Mouse (Mus musculus) hindbrain, embryonic 16.5 days (tissue): ENCODE results near the gene Gad2. TPM values are rescaled to one million over a fixed set of nuclear protein-coding genes. Genes with fewer than 3 reads are reported as not detected.
A peak's percentile ranks its signal among the peaks of the same experiment; 100 is the strongest.

Experiments used
- ATAC-seq: fragments of 200-750 bp; cut with Nextera tagmentation; 2 replicates; pipeline ENCODE4 v1.8.0; 2017; ENCODE audit warnings: moderate TSS enrichment, moderate library complexity
- H3K27ac ChIP-seq: fragments of 300-500 bp; sonication (generic); 2 replicates; pipeline ENCODE4 v1.5.1; 2014; ENCODE audit warnings: low read depth, mild to moderate bottlenecking, control low read depth, low read length, moderate library complexity
- H3K27me3 ChIP-seq: fragments of 300-500 bp; sonication (generic); replicated peaks from 2 replicates; pipeline ENCODE4 v1.6.1; 2014; ENCODE audit warnings: low read length; ENCODE audit not compliant: control insufficient read depth, insufficient read depth
- H3K36me3 ChIP-seq: fragments of 300-500 bp; sonication (generic); 2 replicates; pipeline ENCODE4 v1.6.1; 2014; ENCODE audit warnings: mild to moderate bottlenecking, low read length, moderate library complexity, mixed read lengths; ENCODE audit not compliant: control insufficient read depth, insufficient read depth
- H3K4me1 ChIP-seq: fragments of 300-500 bp; sonication (generic); 2 replicates; pipeline ENCODE4 v1.6.1; 2014; ENCODE audit warnings: low read depth, low read length; ENCODE audit not compliant: control insufficient read depth, insufficient read depth
- H3K4me2 ChIP-seq: fragments of 300-500 bp; sonication (generic); 2 replicates; pipeline ENCODE4 v1.6.1; 2014; ENCODE audit warnings: mild to moderate bottlenecking, low read length, control low read depth, moderate library complexity
- H3K4me3 ChIP-seq: fragments of 300-500 bp; sonication (generic); 2 replicates; pipeline ENCODE4 v1.5.1; 2014; ENCODE audit warnings: mild to moderate bottlenecking, low read length, control low read depth, moderate library complexity
- H3K9ac ChIP-seq: fragments of 300-500 bp; sonication (generic); 2 replicates; pipeline ENCODE4 v1.6.1; 2014; ENCODE audit warnings: low read depth, mild to moderate bottlenecking, control low read depth, low read length, moderate library complexity
- H3K9me3 ChIP-seq: fragments of 300-500 bp; sonication (generic); 2 replicates; pipeline ENCODE4 v1.6.1; 2014; ENCODE audit warnings: mild to moderate bottlenecking, low read length, moderate library complexity; ENCODE audit not compliant: control insufficient read depth
- WGBS: fragments of 180-500 bp; shearing (Covaris S2); extraction: QIAGEN DNeasy Blood & Tissue Kit; methylation state at CpG from one replicate; pipeline ENCODE4 v1.1.7; 2014; 5-methylcytosine and 5-hydroxymethylcytosine counted together
- polyA plus RNA-seq: library from polyadenylated mRNA; unstranded; fragments of >200 nt; fragmentation: Nextera tagmentation; extraction: Ambion mirVana; gene quantifications from 2 replicates; pipeline ENCODE4 v1.2.1, GENCODE M21; 2015

Gad2 gene
- polyA plus RNA-seq, 1 experiment from 2014 or later, result 41.1 TPM

GRCm38 (mm10) chr2:22620030-22620429, 2.0 kb upstream of the Gad2 start:
- Histone ChIP-seq H3K27ac (peak overlapping the region; percentile 31), H3K4me3 (no peak overlapping the region; the same call in 1 of the 2 replicates), H3K27me3 (peaks cover 3% of the 10 kb centered on the region), H3K9me3 (0 out of 2 replicates have a peak, but pooled peaks cover 2% of the 10 kb centered on the region), H3K4me2 (peak overlapping the region; percentile 49), H3K9ac (no peak overlapping the region), H3K36me3 (no peaks in the 10 kb centered on the region), H3K4me1 (peaks cover 22% of the 10 kb centered on the region)
- WGBS, result 1% methylated on average over 6 of the region's 6 CpGs
- no peak for ATAC-seq

- no peak for ATAC-seq
- 4% methylated on average over 7 of the region's 7 CpGs for WGBS
- no peaks in the 10 kb centered on the region for H3K36me3 ChIP-seq
- peak overlapping the region; percentile 72; the same call in 1 of the 2 replicates for H3K9ac ChIP-seq
- H3K4me2 ChIP-seq, result peak overlapping the region; percentile 84
- H3K4me3 ChIP-seq, result 0 out of 2 replicates have a peak overlapping the region, but pooled peaks have one; percentile 1
- H3K27ac ChIP-seq, result peak overlapping the region; percentile 94
- H3K4me1 ChIP-seq, result peaks cover 22% of the 10 kb centered on the region
- H3K9me3 ChIP-seq, result no peaks in the 10 kb centered on the region
- H3K27me3 ChIP-seq, result peaks cover 3% of the 10 kb centered on the region
Observed at GRCm38 (mm10) chr2:22620534-22620933, 1.5 kb upstream of the Gad2 start.

GRCm38 (mm10) chr2:22620978-22621827, 802 bp upstream of the Gad2 start:
- Histone ChIP-seq H3K4me1 (peaks cover 22% of the 10 kb centered on the region), H3K27me3 (peaks cover 3% of the 10 kb centered on the region), H3K27ac (peak overlapping the region; percentile 94), H3K4me3 (peak overlapping the region; percentile 56), H3K9ac (peak overlapping the region; percentile 72), H3K9me3 (no peaks in the 10 kb centered on the region), H3K4me2 (peak overlapping the region; percentile 84), H3K36me3 (no peaks in the 10 kb centered on the region)
- ATAC-seq, result peak; percentile 61
- 4% methylated on average over 20 of the region's 20 CpGs for WGBS

- Histone ChIP-seq H3K4me1 (peaks cover 22% of the 10 kb centered on the region), H3K4me3 (peak overlapping the region; percentile 56), H3K27ac (peak overlapping the region; percentile 94), H3K9ac (peak overlapping the region; percentile 72), H3K27me3 (peaks cover 8% of the 10 kb centered on the region), H3K4me2 (peak overlapping the region; percentile 84), H3K36me3 (no peaks in the 10 kb centered on the region), H3K9me3 (no peaks in the 10 kb centered on the region)
- no peak for ATAC-seq
- under 1% methylated on average over 60 of the region's 60 CpGs for WGBS
Observed at GRCm38 (mm10) chr2:22623111-22624070, 1.4 kb downstream of the Gad2 start.

GRCm38 (mm10) chr2:22624188-22624975, 2.4 kb downstream of the Gad2 start:
- H3K9ac ChIP-seq, result peak overlapping the region; percentile 72
- H3K4me3 ChIP-seq, result peak overlapping the region; percentile 56
- H3K4me2 ChIP-seq, result peak overlapping the region; percentile 84
- 4% methylated on average over 27 of the region's 27 CpGs for WGBS
- H3K4me1 ChIP-seq, result peaks cover 21% of the 10 kb centered on the region
- H3K9me3 ChIP-seq, result no peaks in the 10 kb centered on the region
- H3K27ac ChIP-seq, result peak overlapping the region; percentile 94
- H3K36me3 ChIP-seq, result no peaks in the 10 kb centered on the region
- no peak for ATAC-seq
- peaks cover 8% of the 10 kb centered on the region for H3K27me3 ChIP-seq

GRCm38 (mm10) chr2:22625096-22625960, 3.3 kb downstream of the Gad2 start:
- no peaks in the 10 kb centered on the region for H3K36me3 ChIP-seq
- ATAC-seq, result no peak
- peaks cover 8% of the 10 kb centered on the region for H3K27me3 ChIP-seq
- H3K4me1 ChIP-seq, result peaks cover 15% of the 10 kb centered on the region
- no peaks in the 10 kb centered on the region for H3K9me3 ChIP-seq
- WGBS, result 6% methylated on average over 16 of the region's 16 CpGs
- H3K4me3 ChIP-seq, result peak overlapping the region; percentile 56
- peak overlapping the region; percentile 84 for H3K4me2 ChIP-seq
- H3K9ac ChIP-seq, result 0 out of 2 replicates have a peak overlapping the region, but pooled peaks have one; percentile 7
- peak overlapping the region; percentile 44 for H3K27ac ChIP-seq

GRCm38 (mm10) chr2:22627147-22627666, 5.2 kb downstream of the Gad2 start:
- H3K4me3 ChIP-seq, result peak overlapping the region; percentile 26
- H3K27me3 ChIP-seq, result peaks cover 8% of the 10 kb centered on the region
- H3K4me1 ChIP-seq, result peaks cover 13% of the 10 kb centered on the region
- H3K9ac ChIP-seq, result peak overlapping the region; percentile 37
- WGBS, result 42% methylated on average over 3 of the region's 3 CpGs
- H3K36me3 ChIP-seq, result no peaks in the 10 kb centered on the region
- H3K27ac ChIP-seq, result peak overlapping the region; percentile 62
- no peaks in the 10 kb centered on the region for H3K9me3 ChIP-seq
- peak overlapping the region; percentile 84 for H3K4me2 ChIP-seq
- ATAC-seq, result peak; percentile 27; the same call in 1 of the 2 replicates
